Mouse (Mus musculus): ENCODE data around the gene Frat2.

- TF ChIP-seq POLR2A (IDR thresholded peaks at IDR 0.05; ENCODE audit: low read depth, low read length) (no peak), CTCF (IDR thresholded peaks at IDR 0.05; ENCODE audit: extremely low read depth, insufficient read length, insufficient replicate concordance, low read depth, low read length) (no peak)
These were observed 51.1 kb downstream of the Frat2 start for GRCm38 (mm10) chr19:41796789-41797327.
